Mouse (Mus musculus): ENCODE results near the gene Rspo3.

- no peak for TF ChIP-seq GATA1 (IDR thresholded peaks at IDR 0.05; ENCODE audit: borderline replicate concordance, low read length)
- TF ChIP-seq FLI1 (IDR thresholded peaks at IDR 0.05; ENCODE audit: low read length): no peak
These were observed 75.6 kb downstream of the Rspo3 start for GRCm38 (mm10) chr10:29460100-29460499.

Data from megakaryocyte, embryonic 14.5 days (primary cell).